Mouse (Mus musculus): ENCODE measurements around the gene Ccdc106.

Ccdc106 gene

DNA sequence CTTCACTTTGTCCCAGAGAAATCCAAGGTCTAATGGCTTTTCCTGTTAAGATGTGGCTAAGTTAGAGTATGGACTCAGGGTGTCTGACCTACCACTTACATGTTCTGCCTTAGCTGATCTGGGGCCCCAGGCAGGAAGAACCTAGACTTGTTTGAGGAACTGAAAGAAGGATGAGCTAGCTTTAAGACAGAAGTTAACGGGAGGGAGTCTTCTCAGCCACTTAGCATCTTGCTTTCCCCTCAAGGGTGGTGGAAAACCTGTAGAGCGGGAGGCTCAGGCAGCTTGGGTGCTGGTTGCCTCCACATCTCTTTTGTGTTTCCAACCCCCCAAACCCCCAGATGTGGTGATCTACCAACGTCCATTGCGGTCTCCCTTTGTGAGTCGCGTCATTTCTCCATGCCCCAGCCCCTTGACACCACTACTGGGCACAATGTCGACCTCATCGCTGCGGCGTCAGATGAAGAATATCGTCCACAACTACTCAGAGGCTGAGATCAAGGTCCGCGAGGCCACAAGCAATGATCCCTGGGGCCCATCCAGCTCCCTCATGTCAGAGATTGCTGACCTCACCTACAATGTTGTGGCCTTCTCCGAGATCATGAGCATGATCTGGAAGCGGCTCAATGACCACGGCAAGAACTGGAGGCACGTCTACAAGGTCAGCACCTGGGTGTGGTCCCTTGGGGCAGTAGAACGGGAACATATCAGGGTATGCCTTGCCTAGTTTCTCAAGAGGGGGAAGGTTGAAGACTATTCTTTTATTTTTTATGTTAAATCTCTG lies 63.2 kb downstream of the Ccdc106 start:
- peak; percentile 84 for DNase-seq

DNA sequence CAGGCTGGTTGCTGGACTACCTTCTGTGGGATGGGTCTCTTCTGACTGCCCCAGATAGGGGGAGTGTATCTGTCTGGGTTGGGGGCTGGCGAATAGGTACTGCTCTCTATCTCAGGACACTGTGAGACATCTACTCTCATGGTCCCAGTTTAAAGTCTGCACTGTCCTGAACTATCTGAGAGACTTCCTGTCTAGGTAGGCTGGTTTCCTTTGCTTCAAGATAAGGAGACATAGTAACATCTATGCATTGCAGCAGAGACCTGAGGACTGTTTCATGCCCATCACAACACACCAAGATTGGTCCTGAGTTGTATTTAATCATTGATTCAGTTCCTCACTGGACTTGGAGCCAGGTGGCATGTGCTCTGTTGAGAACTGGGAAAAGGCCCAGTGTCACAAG lies 65.2 kb downstream of the Ccdc106 start:
- DNase-seq, result no peak

DNA sequence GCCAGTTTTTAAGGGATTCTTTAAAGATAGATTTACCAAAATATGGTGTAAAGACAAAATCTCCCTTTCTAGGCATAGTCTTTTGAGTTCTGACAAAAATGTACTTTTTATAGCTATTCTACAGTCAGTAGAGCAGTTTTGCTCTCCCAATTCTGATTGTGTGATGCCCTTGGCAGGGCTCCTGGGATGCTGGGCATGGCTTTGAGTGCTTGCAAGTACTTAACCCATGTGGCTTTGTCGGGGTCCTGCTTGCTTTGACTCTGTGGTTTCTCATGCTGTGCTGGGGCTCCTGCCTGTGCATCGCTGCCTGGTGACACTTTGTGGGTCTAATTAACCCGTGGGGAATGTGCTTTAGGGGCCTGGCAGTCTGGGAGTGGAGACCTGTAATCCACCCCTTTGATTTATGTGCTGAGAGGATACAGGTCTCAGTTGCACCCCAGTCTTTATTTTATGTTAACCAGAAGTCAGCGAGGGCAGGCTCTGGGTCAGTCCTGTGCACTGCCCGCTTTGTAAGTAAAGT lies 66.6 kb downstream of the Ccdc106 start:
- no peak for DNase-seq

DNA sequence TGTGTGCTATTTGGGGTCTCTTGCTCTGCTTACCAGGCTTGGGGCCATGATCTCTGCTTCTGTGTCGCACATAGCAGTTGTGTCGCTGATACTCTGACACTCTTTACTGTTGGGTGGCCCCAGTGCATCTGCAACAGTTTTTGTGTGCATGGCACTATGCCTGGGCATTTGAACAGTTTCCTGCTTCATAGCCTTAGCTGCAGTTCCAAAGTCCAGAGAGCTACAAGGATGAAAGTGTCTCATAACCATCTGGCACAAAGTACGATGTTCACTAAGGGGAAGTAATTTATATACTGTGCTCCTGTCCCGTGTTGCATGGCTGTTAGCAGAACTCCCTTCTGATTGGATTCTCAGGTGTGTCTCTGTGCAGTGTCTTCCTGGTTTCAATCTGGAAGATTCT lies 67.5 kb downstream of the Ccdc106 start:
- DNase-seq, result peak; percentile 80

DNA sequence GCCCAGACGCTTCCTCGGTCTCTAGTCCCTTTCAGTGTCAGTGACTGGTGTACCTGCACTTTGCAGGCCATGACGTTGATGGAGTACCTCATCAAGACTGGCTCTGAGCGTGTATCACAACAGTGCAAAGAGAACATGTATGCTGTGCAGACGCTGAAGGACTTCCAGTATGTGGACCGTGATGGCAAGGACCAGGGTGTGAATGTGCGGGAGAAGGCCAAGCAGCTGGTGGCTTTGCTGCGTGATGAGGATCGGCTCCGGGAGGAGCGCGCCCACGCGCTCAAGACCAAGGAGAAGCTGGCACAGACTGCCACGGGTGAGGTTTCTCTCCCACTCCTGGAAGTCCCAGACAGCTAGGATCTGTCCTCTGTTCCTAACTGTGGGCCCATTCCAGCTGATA lies 69.5 kb downstream of the Ccdc106 start:
- DNase-seq, result no peak

DNA sequence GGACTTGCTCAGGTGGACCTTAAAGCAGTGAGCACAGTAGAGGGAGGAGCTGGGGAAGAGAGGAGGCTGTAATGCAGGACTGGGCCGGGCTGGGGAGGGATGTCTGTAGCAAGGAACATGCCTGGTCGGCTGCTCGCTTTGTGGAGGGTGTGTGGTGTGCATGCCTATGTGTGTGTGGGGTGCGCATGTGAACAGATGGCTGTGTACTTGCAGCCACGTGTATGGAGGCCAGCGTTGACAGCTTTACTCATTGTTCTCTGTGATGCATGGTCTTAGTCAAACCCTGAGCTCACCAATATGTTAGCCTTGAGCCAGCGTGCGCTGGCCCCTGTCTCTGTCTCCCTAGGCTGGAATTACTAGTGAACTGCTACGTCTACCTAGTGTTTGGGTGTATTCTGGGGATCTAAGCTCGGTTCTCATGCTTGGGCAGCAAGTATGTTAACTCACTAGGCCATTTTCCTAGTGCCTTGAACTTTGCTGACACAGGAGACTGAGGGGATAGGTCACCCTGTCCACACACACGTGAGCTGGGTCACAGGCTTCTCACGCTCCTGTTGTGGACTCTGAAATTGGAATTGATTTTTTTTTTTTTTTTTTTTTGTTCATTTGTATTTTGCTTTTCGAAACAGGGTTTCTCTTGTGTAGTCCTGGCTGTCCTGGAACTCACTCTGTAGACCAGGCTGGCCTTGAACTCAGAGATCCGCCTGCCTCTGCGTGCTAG lies 70.8 kb downstream of the Ccdc106 start:
- DNase-seq, result no peak

DNA sequence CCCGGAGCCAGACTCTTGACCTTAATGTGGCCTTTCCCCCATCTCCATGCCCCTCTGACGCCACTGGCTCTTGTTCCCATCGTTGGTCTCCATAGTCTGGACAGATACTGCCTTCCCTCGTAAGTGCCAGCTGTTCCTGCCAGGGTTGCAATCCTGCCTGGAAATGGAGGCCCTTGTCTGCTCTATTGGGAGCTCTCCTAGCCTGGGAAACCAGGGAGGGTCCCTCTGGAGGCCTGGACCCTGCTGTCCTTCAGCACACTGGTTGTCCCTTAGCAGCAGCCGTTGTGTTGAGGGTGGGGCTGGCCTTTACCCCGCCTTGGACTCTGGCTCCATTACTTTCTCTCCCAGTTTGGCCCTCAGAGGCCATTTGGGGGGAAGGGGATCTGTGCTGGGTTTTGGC lies 72.0 kb downstream of the Ccdc106 start:
- DNase-seq, result no peak

DNA sequence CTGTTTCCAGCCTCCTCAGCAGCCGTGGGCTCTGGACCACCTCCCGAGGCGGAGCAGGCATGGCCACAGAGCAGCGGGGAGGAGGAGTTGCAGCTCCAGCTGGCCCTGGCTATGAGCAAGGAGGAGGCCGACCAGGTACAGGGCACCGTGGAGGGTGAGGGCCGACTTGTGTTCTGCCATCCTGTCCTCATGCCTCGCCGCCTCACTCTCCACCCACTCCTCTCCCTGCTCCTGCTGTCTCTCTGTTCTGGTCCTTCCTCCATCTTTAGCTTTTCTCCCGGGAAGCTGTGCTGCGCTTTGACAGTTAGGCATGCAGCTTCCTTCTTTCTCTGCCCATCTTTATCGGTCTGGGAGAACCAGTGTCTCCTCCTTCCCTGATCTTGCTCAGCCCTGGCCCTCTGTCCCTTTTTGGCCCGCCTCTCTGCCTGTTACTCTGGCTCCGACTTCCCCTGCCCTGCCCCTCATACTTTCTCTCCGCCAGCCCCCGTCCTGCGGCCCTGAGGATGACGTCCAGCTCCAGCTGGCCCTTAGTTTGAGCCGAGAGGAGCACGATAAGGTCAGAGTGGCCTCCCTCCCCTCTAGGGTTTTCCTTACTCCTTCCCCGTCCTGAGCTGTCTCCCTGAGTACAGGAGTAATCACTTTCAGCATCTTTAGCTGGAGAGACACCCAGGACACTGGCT lies 72.6 kb downstream of the Ccdc106 start:
- DNase-seq, result no peak

DNA sequence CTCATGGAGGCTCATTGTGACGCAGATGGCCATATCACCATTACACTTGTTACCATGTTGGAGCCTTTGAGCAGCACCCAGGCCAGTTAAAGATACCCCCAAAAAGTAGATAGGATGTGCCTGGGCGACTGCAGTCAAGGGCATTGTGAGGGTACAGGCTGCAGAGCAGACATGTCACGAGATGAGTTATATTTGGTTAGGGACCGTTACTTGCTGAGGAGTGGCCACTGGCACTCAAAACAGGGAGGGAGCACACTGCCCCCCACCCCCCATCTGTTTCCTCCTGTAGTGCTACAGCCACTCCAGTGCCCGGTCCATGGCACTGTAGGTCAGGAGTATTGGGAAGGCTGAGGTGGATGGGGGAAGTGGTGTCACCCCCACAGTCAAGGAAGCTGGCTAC lies 78.4 kb downstream of the Ccdc106 start:
- no peak for DNase-seq

DNA sequence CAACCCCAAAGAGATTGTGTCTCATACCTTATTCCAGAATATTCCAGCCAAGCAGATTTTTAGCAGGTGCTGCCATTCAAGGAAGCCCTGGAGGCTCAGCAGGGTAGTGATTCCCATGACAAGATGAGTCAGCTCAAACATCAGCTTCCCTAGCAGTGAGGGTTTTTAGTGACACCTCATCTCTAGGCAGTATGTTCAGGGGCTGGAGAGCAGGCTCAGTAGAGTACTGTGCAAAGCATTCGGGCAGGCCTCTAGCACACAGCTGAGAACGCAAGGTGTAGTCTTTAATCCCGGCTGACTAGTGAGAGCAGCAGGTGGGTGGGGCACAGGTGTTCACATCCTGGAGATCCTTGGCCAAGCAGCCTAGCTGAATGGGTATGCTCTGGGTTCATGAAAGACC lies 79.4 kb downstream of the Ccdc106 start:
- no peak for DNase-seq

DNA sequence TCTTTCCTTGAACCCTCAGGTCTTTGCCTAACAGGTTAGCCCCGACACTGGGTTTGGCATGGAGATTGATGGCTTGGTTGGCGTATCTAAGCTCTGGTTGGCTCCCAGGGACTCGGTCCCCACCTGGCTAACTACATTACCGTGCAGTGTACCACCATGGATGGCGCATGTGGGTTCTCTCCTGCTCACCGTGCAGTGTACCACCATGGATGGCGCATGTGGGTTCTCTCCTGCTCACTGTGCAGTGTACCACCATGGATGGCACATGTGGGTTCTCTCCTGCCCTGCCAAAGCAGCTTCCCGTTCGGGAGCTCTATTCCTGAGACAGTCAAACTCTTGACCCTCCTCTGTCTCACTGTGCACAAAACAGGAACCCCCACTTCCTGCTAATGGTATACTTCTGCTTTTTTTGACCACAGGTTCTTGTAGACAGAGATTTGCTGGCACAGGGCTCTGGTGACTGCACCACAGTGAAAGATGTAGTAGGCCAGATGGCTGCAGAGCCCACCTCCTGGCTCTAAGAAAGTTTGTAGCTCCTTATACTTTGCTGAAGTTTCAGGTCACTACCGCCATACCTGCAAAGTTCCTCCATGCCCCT lies 80.8 kb downstream of the Ccdc106 start:
- no peak for DNase-seq

DNA sequence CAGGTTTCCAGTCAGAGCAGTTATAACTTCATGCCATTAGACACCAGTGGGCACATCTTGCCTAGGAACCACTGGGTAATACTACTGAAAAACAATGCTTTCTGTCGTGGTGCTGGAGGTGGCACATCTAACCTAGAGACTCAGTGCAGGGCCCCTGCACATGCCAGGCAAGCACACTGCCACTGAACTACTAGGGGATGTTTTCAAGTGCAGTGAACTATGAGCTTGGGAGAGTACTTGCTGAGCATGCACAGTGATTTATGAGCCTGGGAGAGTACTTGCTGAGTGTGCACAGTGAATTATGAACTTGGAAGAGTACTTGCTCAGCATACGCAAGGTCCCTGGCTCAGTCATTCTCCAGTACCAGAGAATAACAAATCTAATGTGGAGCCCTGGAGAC lies 82.2 kb downstream of the Ccdc106 start:
- peak; percentile 45 for DNase-seq

DNA sequence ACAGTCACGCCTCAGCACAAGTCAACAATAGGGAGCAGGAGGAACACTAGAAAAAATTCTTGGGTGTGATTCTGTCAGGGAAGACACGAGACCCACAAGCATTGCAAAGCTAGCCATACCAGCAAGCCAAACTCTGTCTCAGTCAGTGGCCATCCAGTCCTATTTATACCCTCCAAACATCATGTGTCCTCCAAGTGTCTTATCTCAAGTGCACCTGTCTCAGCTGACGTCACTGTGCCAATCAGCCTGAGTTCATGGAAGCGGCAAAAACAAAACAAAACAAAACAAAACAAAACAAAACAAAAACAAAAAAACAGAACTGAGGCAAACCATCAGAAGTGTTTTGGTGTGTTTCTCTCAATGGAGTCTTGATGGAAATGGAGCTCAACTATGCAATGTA lies 87.9 kb downstream of the Ccdc106 start:
- no peak for DNase-seq

DNA sequence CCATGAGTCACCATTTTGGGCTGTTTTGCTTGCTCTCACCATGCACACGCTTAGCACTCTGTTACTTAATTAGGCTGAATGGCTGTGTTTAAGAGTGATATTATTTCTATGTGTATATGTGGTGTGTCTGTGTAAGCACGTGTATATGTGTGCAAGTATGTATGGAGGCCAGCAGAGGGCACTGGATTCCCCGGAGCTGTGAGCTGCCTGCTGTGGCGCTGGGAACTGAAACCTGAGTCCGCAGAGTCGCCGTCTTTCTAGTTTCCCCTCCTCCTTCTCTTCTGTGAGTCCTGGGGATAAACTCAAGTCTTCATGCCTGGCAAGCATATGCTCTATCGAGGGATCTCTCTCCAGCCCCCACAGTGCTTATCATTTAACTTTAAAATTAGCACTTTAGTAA lies 88.9 kb downstream of the Ccdc106 start:
- no peak for DNase-seq

Data from kidney, adult 9 months (tissue).